In genomic region chr10:20503265-20504025, GRCm38 (mm10) we compare ENCODE assay signal across 18 mouse cellular contexts.
DNase-seq lines count a peak whose midpoint lies in the region; ATAC-seq and TF ChIP-seq lines count a peak whose summit lies in the region.
"Had no signal": no experiment of that assay in that cellular context is flagged by ENCODE, and none has a peak within 500 bp of the region (broad histone marks: within the 10 kb centered on the region; RNA-seq: fewer than 3 reads in every experiment).

No protein-coding gene starts in this region.

- no peaks in the 10 kb centered on the region for H3K36me3 ChIP-seq in kidney, postnatal 0 days (ENCODE audit: insufficient read depth, low read length)
- H3K36me3 ChIP-seq in lung, embryonic 15.5 days = no peaks in the 10 kb centered on the region
- H3K36me3 ChIP-seq in intestine, embryonic 16.5 days (ENCODE audit: control insufficient read depth, insufficient read depth, low read length) = no peaks in the 10 kb centered on the region
- no peaks in the 10 kb centered on the region for H3K36me3 ChIP-seq in stomach, embryonic 16.5 days (ENCODE audit: control insufficient read depth, insufficient read depth, low read length)
- H3K36me3 ChIP-seq: embryonic facial prominence, embryonic 12.5 days; heart, embryonic 15.5 days; midbrain, embryonic 13.5 days; neural tube, embryonic 15.5 days had no signal

- 78% methylated on average over 17 of the region's 17 CpGs for WGBS in kidney, postnatal 0 days
- WGBS in lung, embryonic 15.5 days = 67% methylated on average over 17 of the region's 17 CpGs
- WGBS in intestine, embryonic 16.5 days = 79% methylated on average over 17 of the region's 17 CpGs
- WGBS in stomach, embryonic 16.5 days = 77% methylated on average over 17 of the region's 17 CpGs

- H3K4me2 ChIP-seq in kidney, postnatal 0 days (ENCODE audit: low read length) = no peak overlapping the region
- no peak overlapping the region for H3K4me2 ChIP-seq in lung, embryonic 15.5 days
- no peak overlapping the region for H3K4me2 ChIP-seq in intestine, embryonic 16.5 days (ENCODE audit: low read depth, low read length)
- H3K4me2 ChIP-seq in stomach, embryonic 16.5 days (ENCODE audit: low read depth, low read length) = peak overlapping the region; percentile 7; the same call in 1 of the 2 replicates
- H3K4me2 ChIP-seq: embryonic facial prominence, embryonic 12.5 days; heart, embryonic 15.5 days; midbrain, embryonic 13.5 days; neural tube, embryonic 15.5 days had no signal

- no peak overlapping the region for H3K9ac ChIP-seq in kidney, postnatal 0 days (ENCODE audit: low read depth, low read length)
- no peak overlapping the region for H3K9ac ChIP-seq in lung, embryonic 15.5 days
- H3K9ac ChIP-seq in intestine, embryonic 16.5 days (ENCODE audit: low read depth, low read length) = no peak overlapping the region
- no peak overlapping the region for H3K9ac ChIP-seq in stomach, embryonic 16.5 days (ENCODE audit: low read length)
- H3K9ac ChIP-seq: embryonic facial prominence, embryonic 12.5 days; forebrain, postnatal 0 days; heart, embryonic 15.5 days; midbrain, embryonic 13.5 days; neural tube, embryonic 15.5 days had no signal

- no peak for DNase-seq in kidney, postnatal 0 days (ENCODE audit: low spot score)
- no peak for DNase-seq in kidney, adult 18-20 months
- no peak for DNase-seq in lung, postnatal 4 days
- DNase-seq: adrenal gland, postnatal 25 days; cerebellum, adult 2 months; forebrain, postnatal 0 days; gastrocnemius, adult 2 months; heart, adult 18-20 months had no signal

- ATAC-seq in kidney, postnatal 0 days (replicated peaks; ENCODE audit: low FRiP score, low read depth) = no peak; the same call in 1 of the 2 replicates
- 0 out of 2 replicates have a peak, but pooled peaks have one; percentile 3 for ATAC-seq in lung, embryonic 15.5 days (ENCODE audit: borderline replicate concordance, extremely low read depth, low FRiP score, low TSS enrichment)
- peak; percentile 61 for ATAC-seq in intestine, embryonic 16.5 days
- ATAC-seq in stomach, embryonic 16.5 days (ENCODE audit: insufficient read depth, low FRiP score) = peak; percentile 25; the same call in 1 of the 2 replicates
- no peak for ATAC-seq in megakaryocyte, adult 5-6 weeks (ENCODE audit: poor library complexity, severe bottlenecking)
- ATAC-seq: forebrain, postnatal 0 days; midbrain, embryonic 13.5 days; Patski had no signal

- H3K27me3 ChIP-seq in kidney, postnatal 0 days (ENCODE audit: insufficient read depth, low read length) = no peaks in the 10 kb centered on the region
- H3K27me3 ChIP-seq in lung, embryonic 15.5 days = no peaks in the 10 kb centered on the region
- no peaks in the 10 kb centered on the region for H3K27me3 ChIP-seq in intestine, embryonic 16.5 days (replicated peaks; ENCODE audit: control insufficient read depth, insufficient read depth, low read length)
- H3K27me3 ChIP-seq in stomach, embryonic 16.5 days (ENCODE audit: control insufficient read depth, insufficient read depth, low read length) = no peaks in the 10 kb centered on the region
- H3K27me3 ChIP-seq: embryonic facial prominence, embryonic 12.5 days; heart, embryonic 15.5 days; midbrain, embryonic 13.5 days; neural tube, embryonic 15.5 days had no signal

- TF ChIP-seq CTCF in kidney, postnatal 0 days (IDR thresholded peaks at IDR 0.05; ENCODE audit: low read depth) = peak; percentile 39

- no peaks in the 10 kb centered on the region for H3K9me3 ChIP-seq in kidney, postnatal 0 days (replicated peaks; ENCODE audit: low read length)
- H3K9me3 ChIP-seq in lung, embryonic 15.5 days = no peaks in the 10 kb centered on the region
- H3K9me3 ChIP-seq in intestine, embryonic 16.5 days (ENCODE audit: control insufficient read depth, low read length) = no peaks in the 10 kb centered on the region
- H3K9me3 ChIP-seq in stomach, embryonic 16.5 days (replicated peaks; ENCODE audit: control insufficient read depth, low read length) = no peaks in the 10 kb centered on the region; the same call in 1 of the 2 replicates
- H3K9me3 ChIP-seq: embryonic facial prominence, embryonic 12.5 days; heart, embryonic 15.5 days; midbrain, embryonic 13.5 days; neural tube, embryonic 15.5 days had no signal

- 0 out of 2 replicates have a peak, but pooled peaks cover 5% of the 10 kb centered on the region for H3K4me1 ChIP-seq in kidney, postnatal 0 days (replicated peaks; ENCODE audit: insufficient read depth, low read length)
- 0 out of 2 replicates have a peak, but pooled peaks cover 24% of the 10 kb centered on the region for H3K4me1 ChIP-seq in lung, embryonic 15.5 days
- H3K4me1 ChIP-seq in intestine, embryonic 16.5 days (ENCODE audit: control insufficient read depth, insufficient read depth, low read length) = peaks cover 8% of the 10 kb centered on the region; the same call in 1 of the 2 replicates
- H3K4me1 ChIP-seq in stomach, embryonic 16.5 days (ENCODE audit: control insufficient read depth, insufficient read depth, low read length) = peaks cover 3% of the 10 kb centered on the region
- H3K4me1 ChIP-seq: midbrain, embryonic 13.5 days; neural tube, embryonic 15.5 days had no signal

- H3K27ac ChIP-seq in kidney, postnatal 0 days = 0 out of 2 replicates have a peak overlapping the region, but pooled peaks have one; percentile 13
- H3K27ac ChIP-seq in lung, embryonic 15.5 days = peak overlapping the region; percentile 81
- no peak overlapping the region for H3K27ac ChIP-seq in intestine, embryonic 16.5 days (ENCODE audit: low read length)
- H3K27ac ChIP-seq in stomach, embryonic 16.5 days (ENCODE audit: low read length) = no peak overlapping the region
- H3K27ac ChIP-seq: embryonic facial prominence, embryonic 12.5 days; heart, embryonic 15.5 days; midbrain, embryonic 13.5 days; neural tube, embryonic 15.5 days had no signal

- H3K4me3 ChIP-seq in kidney, postnatal 0 days (replicated peaks; ENCODE audit: low read depth, low read length) = no peak overlapping the region
- no peak overlapping the region for H3K4me3 ChIP-seq in lung, embryonic 15.5 days
- H3K4me3 ChIP-seq in intestine, embryonic 16.5 days (ENCODE audit: low read length) = no peak overlapping the region
- no peak overlapping the region for H3K4me3 ChIP-seq in stomach, embryonic 16.5 days (replicated peaks; ENCODE audit: low read length)
- H3K4me3 ChIP-seq: embryonic facial prominence, embryonic 12.5 days; gastrocnemius, adult 2 months; heart, embryonic 15.5 days; midbrain, embryonic 13.5 days; myocyte; neural tube, embryonic 15.5 days had no signal

Comparison
In these comparisons a context has a peak if more than half of its experiments do, and no peak if none do; other contexts are left out.
1. ATAC-seq: peak in lung, embryonic 15.5 days (single experiment), intestine, embryonic 16.5 days (single experiment) and stomach, embryonic 16.5 days (single experiment); none in kidney, postnatal 0 days (single experiment) and megakaryocyte, adult 5-6 weeks (single experiment).
2. H3K27ac ChIP-seq: peak in kidney, postnatal 0 days (single experiment) and lung, embryonic 15.5 days (single experiment); none in intestine, embryonic 16.5 days (single experiment) and stomach, embryonic 16.5 days (single experiment).